Mouse (Mus musculus) CH12.LX (cell line): ENCODE results near the gene Hacd4. TPM values are rescaled to one million over a fixed set of nuclear protein-coding genes. Genes with fewer than 3 reads are reported as not detected.
A peak's percentile ranks its signal among the peaks of the same experiment; 100 is the strongest.

ENCODE experiments used
- DNase-seq: peaks from one replicate; pipeline ENCODE4 v3.0.0-alpha.2; 2013; ENCODE audit errors: extremely low read depth
- H3K27ac ChIP-seq: 2 replicates; pipeline ENCODE4 v1.5.1; 2012; ENCODE audit warnings: low read depth, mild to moderate bottlenecking, control low read depth, moderate library complexity; ENCODE audit not compliant: insufficient read depth
- H3K27me3 ChIP-seq: replicated peaks from 2 replicates; pipeline ENCODE3; 2012; ENCODE audit warnings: inconsistent platforms
- H3K36me3 ChIP-seq, 2 experiments: replicated peaks in 1 of 2; 2 replicates each; pipeline versions ENCODE3 to v1.6.1; 2012; ENCODE audit warnings: inconsistent platforms in 1 of 2, low read length in 1 of 2, mild to moderate bottlenecking in 1 of 2, mixed read lengths in 1 of 2, moderate library complexity in 1 of 2; ENCODE audit not compliant: control insufficient read depth in 1 of 2, insufficient read depth in 1 of 2
- H3K4me1 ChIP-seq, 2 experiments: 2 replicates each; pipeline ENCODE4 v1.6.1; 2012; ENCODE audit warnings: inconsistent platforms in 1 of 2, moderate library complexity in 1 of 2; ENCODE audit not compliant: insufficient read depth in 2 of 2, control insufficient read depth in 1 of 2
- H3K4me2 ChIP-seq: 2 replicates; pipeline ENCODE4 v1.6.1; 2012; ENCODE audit warnings: low read depth, mild to moderate bottlenecking, control low read depth; ENCODE audit not compliant: poor library complexity, insufficient read depth, severe bottlenecking
- H3K4me3 ChIP-seq, 3 experiments: fragments of 150-350 bp in 1 of 3; sonication (generic) in 1 of 3; replicated peaks in 1 of 3; 2 replicates each; pipeline versions ENCODE3 to v1.5.1; 2011 to 2012; ENCODE audit warnings: low read depth in 2 of 3, low read length in 2 of 3, mild to moderate bottlenecking in 2 of 3, moderate library complexity in 2 of 3, control low read depth in 1 of 3, improper control_type of control experiment in 1 of 3, inconsistent platforms in 1 of 3, mixed read lengths in 1 of 3; ENCODE audit not compliant: poor library complexity in 1 of 3
- H3K79me2 ChIP-seq: replicated peaks from 2 replicates; pipeline ENCODE4 v1.6.1; 2012; ENCODE audit warnings: mild to moderate bottlenecking, moderate library complexity; ENCODE audit not compliant: control insufficient read depth, poor library complexity, insufficient read depth, severe bottlenecking; ENCODE audit errors: extremely low read depth
- H3K9ac ChIP-seq: 2 replicates; pipeline ENCODE4 v1.6.1; 2012; ENCODE audit warnings: low read depth, mild to moderate bottlenecking, control low read depth, moderate library complexity; ENCODE audit not compliant: insufficient read depth
- H3K9me3 ChIP-seq: replicated peaks from 2 replicates; pipeline ENCODE3; 2012; ENCODE audit warnings: low read length, inconsistent platforms, mixed read lengths
- BHLHE40 ChIP-seq: IDR thresholded peaks from 2 replicates; pipeline ENCODE4 v1.6.1; 2011; ENCODE audit warnings: mild to moderate bottlenecking, low read depth, low read length, improper control_type of control experiment
- CHD1 ChIP-seq: IDR thresholded peaks from 2 replicates; pipeline ENCODE4 v1.6.1; 2012; ENCODE audit warnings: low read depth, low read length, improper control_type of control experiment, inconsistent platforms
- CTCF ChIP-seq, 2 experiments: IDR thresholded peaks in 1 of 2; conservative IDR thresholded peaks in 1 of 2; 2 replicates each; pipeline ENCODE4 v1.5.1; 2011 to 2012; ENCODE audit warnings: low read depth in 2 of 2, low read length in 2 of 2, improper control_type of control experiment in 1 of 2, inconsistent platforms in 1 of 2, mild to moderate bottlenecking in 1 of 2, moderate library complexity in 1 of 2
- ELF1 ChIP-seq: IDR thresholded peaks from 2 replicates; pipeline ENCODE4 v1.6.1; 2014; ENCODE audit warnings: low read depth, mild to moderate bottlenecking, inconsistent platforms, low read length, improper control_type of control experiment
- HCFC1 ChIP-seq: IDR thresholded peaks from 2 replicates; pipeline ENCODE4 v1.6.1; 2012; ENCODE audit warnings: low read depth, mild to moderate bottlenecking, inconsistent platforms, low read length, improper control_type of control experiment
- IRF4 ChIP-seq: IDR thresholded peaks from 2 replicates; pipeline ENCODE4 v1.6.1; 2014; ENCODE audit warnings: low read depth, mild to moderate bottlenecking, inconsistent platforms, low read length, improper control_type of control experiment
- JUN ChIP-seq: IDR thresholded peaks from 2 replicates; pipeline ENCODE4 v1.6.1; 2011; ENCODE audit warnings: low read depth, mild to moderate bottlenecking, low read length, improper control_type of control experiment, moderate library complexity; ENCODE audit not compliant: insufficient read depth
- KAT2A ChIP-seq: IDR thresholded peaks from 2 replicates; pipeline ENCODE4 v1.6.1; 2012; ENCODE audit warnings: low read length, improper control_type of control experiment, inconsistent platforms; ENCODE audit not compliant: insufficient replicate concordance
- MAFK ChIP-seq: IDR thresholded peaks from 2 replicates; pipeline ENCODE4 v1.6.1; 2011; ENCODE audit warnings: low read length, improper control_type of control experiment; ENCODE audit not compliant: insufficient replicate concordance
- NELFE ChIP-seq: IDR thresholded peaks from 2 replicates; pipeline ENCODE4 v1.6.1; 2011; ENCODE audit warnings: low read depth, low read length, improper control_type of control experiment
- NRF1 ChIP-seq: IDR thresholded peaks from 2 replicates; pipeline ENCODE4 v1.6.1; 2014; ENCODE audit warnings: low read depth, mild to moderate bottlenecking, inconsistent platforms, low read length, improper control_type of control experiment, moderate library complexity
- PAX5 ChIP-seq: IDR thresholded peaks from 2 replicates; pipeline ENCODE4 v1.6.1; 2012; ENCODE audit warnings: low read length, inconsistent platforms, mixed read lengths
- POLR2A ChIP-seq: IDR thresholded peaks from 2 replicates; pipeline ENCODE4 v1.6.1; 2011; ENCODE audit warnings: low read depth, mild to moderate bottlenecking, improper control_type of control experiment, low read length
- RAD21 ChIP-seq: IDR thresholded peaks from 2 replicates; pipeline ENCODE4 v1.6.1; 2011; ENCODE audit warnings: low read depth, mild to moderate bottlenecking, low read length, improper control_type of control experiment, moderate library complexity
- SIN3A ChIP-seq: IDR thresholded peaks from 2 replicates; pipeline ENCODE4 v1.6.1; 2012; ENCODE audit warnings: low read length, improper control_type of control experiment, inconsistent platforms
- SMC3 ChIP-seq: IDR thresholded peaks from 2 replicates; pipeline ENCODE4 v1.6.1; 2011; ENCODE audit warnings: low read depth, low read length, improper control_type of control experiment
- USF1 ChIP-seq: IDR thresholded peaks from 2 replicates; pipeline ENCODE4 v1.6.1; 2014; ENCODE audit warnings: low read depth, mild to moderate bottlenecking, inconsistent platforms, low read length, improper control_type of control experiment
- USF2 ChIP-seq: conservative IDR thresholded peaks from 2 replicates; pipeline ENCODE4 v1.6.1; 2011; ENCODE audit warnings: low read depth, low read length, improper control_type of control experiment
- ZC3H11A ChIP-seq: IDR thresholded peaks from 2 replicates; pipeline ENCODE4 v1.6.1; 2012; ENCODE audit warnings: low read depth, mild to moderate bottlenecking, inconsistent platforms, low read length, improper control_type of control experiment
- ZMIZ1 ChIP-seq: IDR thresholded peaks from 2 replicates; pipeline ENCODE4 v1.6.1; 2012; ENCODE audit warnings: low read depth, mild to moderate bottlenecking, inconsistent platforms, low read length, improper control_type of control experiment
- ZNF384 ChIP-seq: IDR thresholded peaks from 2 replicates; pipeline ENCODE4 v1.6.1; 2012; ENCODE audit warnings: low read depth, low read length, improper control_type of control experiment, inconsistent platforms
- dilution Hi-C: fragments of 300-500 bp; cut with MboI; formaldehyde crosslinking; loops from 2 replicates; pipeline ENCODE4 v1.14.3; 2020; ENCODE audit warnings: low sequenced_read_pairs; ENCODE audit not compliant: extremely low pct_unique_long_range_greater_than_20kb, extremely low pct_ligation_motif_present
- in situ Hi-C: fragments of 300-500 bp; cut with MboI; formaldehyde crosslinking; loops from 3 replicates; pipeline ENCODE4 v1.14.3; 2019; ENCODE audit warnings: low sequenced_read_pairs, low pct_ligation_motif_present, low pct_unique_long_range_greater_than_20kb, mixed read lengths
- polyA plus RNA-seq: library from polyadenylated mRNA; unstranded; fragments of >175 nt; gene quantifications from 2 replicates; pipeline ENCODE4 v1.2.1, GENCODE M21; 2012; ENCODE audit warnings: low read depth; ENCODE audit not compliant: insufficient read length
- total RNA-seq, 2 experiments: library from RNA; depleted of rRNA; stranded (reverse); fragments of 300-350 nt in 1 of 2; fragments of >200 nt in 1 of 2; gene quantifications; 2 replicates each; pipeline ENCODE4 v1.2.3; 2012 to 2014

Gene Hacd4
- total and polyA plus RNA-seq, 3 experiments, result 0.17 TPM; not detected in 2

DNA sequence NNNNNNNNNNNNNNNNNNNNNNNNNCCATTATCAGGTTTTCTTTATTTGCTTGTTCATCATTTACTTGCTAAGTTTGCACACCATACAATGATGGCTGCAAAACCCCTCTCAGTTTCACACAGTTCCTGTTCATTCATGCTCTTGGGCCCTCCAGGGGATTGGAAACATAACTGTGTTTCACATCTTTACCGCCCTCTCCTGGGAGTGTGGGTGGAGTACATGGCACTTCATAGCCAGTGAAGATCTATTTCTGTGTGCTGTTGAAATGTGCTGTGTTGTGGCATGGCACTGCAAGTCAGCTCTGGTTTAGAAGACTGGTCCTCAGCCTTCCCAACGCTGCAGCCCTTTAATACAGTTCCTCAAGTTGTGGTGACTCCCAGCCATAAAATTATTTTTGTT is 82.1 kb downstream of the Hacd4 start:
- Histone ChIP-seq H3K4me3 (no peak overlapping the region), H3K4me1 (peaks cover 6 to 23% of the 10 kb centered on the region in 2 experiments), H3K4me2 (no peak overlapping the region), H3K9me3 (no peaks in the 10 kb centered on the region), H3K36me3 (peaks cover 0 to 18% of the 10 kb centered on the region in 2 experiments), H3K9ac (no peak overlapping the region), H3K27me3 (no peaks in the 10 kb centered on the region), H3K79me2 (no peaks in the 10 kb centered on the region), H3K27ac (no peak overlapping the region)
- TF ChIP-seq CTCF (conservative IDR thresholded peaks at IDR 0.05 in 1 of 2, IDR thresholded peaks at IDR 0.05 in 1 of 2; ENCODE audit: low read depth in 2 of 2, low read length in 2 of 2) (peak; percentile 24 to 58; a peak in 3 of 4 replicates), SMC3 (peak; percentile 45), POLR2A (no peak), USF1 (no peak), SIN3A (no peak), RAD21 (peak; percentile 37), MAFK (no peak)
- in situ Hi-C loops, result loop anchor here (25.0 kb wide), 1 partner anchor 181 kb away; no protein-coding TSS in a partner anchor
- DNase-seq, result peak; percentile 66
- dilution Hi-C loops, result no loop called here

DNA sequence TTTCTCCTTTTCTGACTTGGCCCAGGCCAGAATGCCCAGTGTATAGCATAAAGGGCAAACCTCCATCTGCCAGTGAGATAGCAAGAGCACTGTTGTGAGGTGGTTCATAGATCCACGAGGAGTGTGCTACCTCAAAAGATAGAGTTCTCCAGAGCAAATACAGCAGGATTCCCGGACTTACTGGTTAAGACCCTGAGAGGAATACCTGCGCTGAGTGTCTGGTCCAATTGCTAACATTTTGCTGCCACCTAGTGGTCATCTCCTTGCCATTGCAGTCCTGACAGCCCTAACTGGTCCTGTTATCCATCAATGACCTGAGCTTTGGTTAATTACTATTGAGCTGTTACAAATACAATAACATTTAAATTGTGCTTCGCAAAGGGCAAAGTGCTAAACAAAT is 87.8 kb downstream of the Hacd4 start:
- no peaks in the 10 kb centered on the region for H3K27me3 ChIP-seq
- H3K27ac ChIP-seq, result no peak overlapping the region
- in situ Hi-C loops, result loop anchor here (25.0 kb wide), 1 partner anchor 186 kb away; no protein-coding TSS in a partner anchor
- no peak for TF ChIP-seq PAX5
- TF ChIP-seq JUN, result no peak
- no peak for TF ChIP-seq HCFC1
- no peak for TF ChIP-seq ZMIZ1
- TF ChIP-seq RAD21, result peak; percentile 99
- TF ChIP-seq BHLHE40, result no peak
- no peak for TF ChIP-seq CHD1
- no peak for TF ChIP-seq KAT2A
- no peak for TF ChIP-seq IRF4
- no peak for TF ChIP-seq ELF1
- no peak for TF ChIP-seq SIN3A
- no peak for TF ChIP-seq NRF1
- TF ChIP-seq SMC3, result peak; percentile 89
- TF ChIP-seq USF2, result no peak
- TF ChIP-seq CTCF (conservative IDR thresholded peaks at IDR 0.05 in 1 of 2, IDR thresholded peaks at IDR 0.05 in 1 of 2; ENCODE audit: low read depth in 2 of 2, low read length in 2 of 2), result peak; percentile 94 to 95
- TF ChIP-seq NELFE, result peak; percentile 58; the same call in 1 of the 2 replicates
- TF ChIP-seq ZC3H11A, result peak; percentile 69
- no peak for TF ChIP-seq ZNF384
- peaks cover 0 to 12% of the 10 kb centered on the region in 2 experiments for H3K36me3 ChIP-seq
- H3K4me3 ChIP-seq, result no peak overlapping the region
- peaks cover 6 to 12% of the 10 kb centered on the region in 2 experiments for H3K4me1 ChIP-seq
- H3K9me3 ChIP-seq, result no peaks in the 10 kb centered on the region
- no peaks in the 10 kb centered on the region for H3K79me2 ChIP-seq
- dilution Hi-C loops, result no loop called here
- no peak overlapping the region for H3K9ac ChIP-seq
- H3K4me2 ChIP-seq, result no peak overlapping the region
- peak; percentile 74 for DNase-seq

Other genes with a start within 250 kb of the Hacd4 start
- gene Ifnb1, start 83.8 kb upstream of the Hacd4 start, total RNA-seq (2012; rRNA removed), result not detected in 2 replicates
- not detected in 2 replicates for gene Ifnb1, start 83.8 kb upstream of the Hacd4 start, total RNA-seq (2014; rRNA removed)
- gene Ifnb1, start 83.8 kb upstream of the Hacd4 start, polyA plus RNA-seq, result not detected in 2 replicates
- not detected in 2 replicates for gene Ifna15, start 119.3 kb upstream of the Hacd4 start, total RNA-seq (2012; rRNA removed)
- not detected in 2 replicates for gene Ifna15, start 119.3 kb upstream of the Hacd4 start, total RNA-seq (2014; rRNA removed)
- gene Ifna15, start 119.3 kb upstream of the Hacd4 start, polyA plus RNA-seq, result not detected in 2 replicates
- not detected in 2 replicates for gene Ifna14, start 132.9 kb upstream of the Hacd4 start, total RNA-seq (2012; rRNA removed)
- gene Ifna14, start 132.9 kb upstream of the Hacd4 start, total RNA-seq (2014; rRNA removed), result not detected in 2 replicates
- not detected in 2 replicates for gene Ifna14, start 132.9 kb upstream of the Hacd4 start, polyA plus RNA-seq
- gene Ifna9, start 153.5 kb upstream of the Hacd4 start, total RNA-seq (2012; rRNA removed), result not detected in 2 replicates
- gene Ifna9, start 153.5 kb upstream of the Hacd4 start, total RNA-seq (2014; rRNA removed), result not detected in 2 replicates
- not detected in 2 replicates for gene Ifna9, start 153.5 kb upstream of the Hacd4 start, polyA plus RNA-seq
- gene Ifna12, start 164.4 kb upstream of the Hacd4 start, total RNA-seq (2012; rRNA removed), result not detected in 2 replicates
- gene Ifna12, start 164.4 kb upstream of the Hacd4 start, total RNA-seq (2014; rRNA removed), result not detected in 2 replicates
- gene Ifna12, start 164.4 kb upstream of the Hacd4 start, polyA plus RNA-seq, result not detected in 2 replicates
- not detected in 2 replicates for gene C87499, start 195.5 kb upstream of the Hacd4 start, total RNA-seq (2012; rRNA removed)
- gene C87499, start 195.5 kb upstream of the Hacd4 start, total RNA-seq (2014; rRNA removed), result not detected in 2 replicates
- not detected in 2 replicates for gene C87499, start 195.5 kb upstream of the Hacd4 start, polyA plus RNA-seq
- gene Ifna13, start 205.5 kb upstream of the Hacd4 start, total RNA-seq (2012; rRNA removed), result not detected in 2 replicates
- gene Ifna13, start 205.5 kb upstream of the Hacd4 start, total RNA-seq (2014; rRNA removed), result not detected in 2 replicates
- not detected in 2 replicates for gene Ifna13, start 205.5 kb upstream of the Hacd4 start, polyA plus RNA-seq
- gene Ifna16, start 238.0 kb upstream of the Hacd4 start, total RNA-seq (2012; rRNA removed), result not detected in 2 replicates
- gene Ifna16, start 238.0 kb upstream of the Hacd4 start, total RNA-seq (2014; rRNA removed), result not detected in 2 replicates
- not detected in 2 replicates for gene Ifna16, start 238.0 kb upstream of the Hacd4 start, polyA plus RNA-seq
- not detected in 2 replicates for gene Ifna2, start 245.0 kb upstream of the Hacd4 start, total RNA-seq (2012; rRNA removed)
- not detected in 2 replicates for gene Ifna2, start 245.0 kb upstream of the Hacd4 start, total RNA-seq (2014; rRNA removed)
- not detected in 2 replicates for gene Ifna2, start 245.0 kb upstream of the Hacd4 start, polyA plus RNA-seq